Mouse (Mus musculus) myocyte (in vitro differentiated cells): ENCODE measurements around the gene Rapgef2.

Source experiments
- CEBPB ChIP-seq: IDR thresholded peaks from 2 replicates; pipeline ENCODE4 v1.6.1; 2011; ENCODE audit warnings: mild to moderate bottlenecking, moderate library complexity; ENCODE audit not compliant: poor library complexity, insufficient read depth, severe bottlenecking
- E2F4 ChIP-seq: IDR thresholded peaks from one replicate; pipeline ENCODE4 v1.6.1; 2011; ENCODE audit warnings: mild to moderate bottlenecking, control low read depth, moderate library complexity; ENCODE audit not compliant: insufficient read depth
- MYOD1 ChIP-seq, 3 experiments: IDR thresholded peaks; one replicate each; pipeline ENCODE4 v1.6.1; 2011; ENCODE audit warnings: control low read depth in 2 of 3, low read depth in 2 of 3, mild to moderate bottlenecking in 2 of 3, moderate library complexity in 1 of 3; ENCODE audit not compliant: insufficient read length in 2 of 3, control insufficient read depth in 1 of 3
- MYOG ChIP-seq, 3 experiments: IDR thresholded peaks; one replicate each; pipeline ENCODE4 v1.6.1; 2011; ENCODE audit warnings: control low read depth in 2 of 3, low read depth in 2 of 3, mild to moderate bottlenecking in 2 of 3; ENCODE audit not compliant: insufficient read length in 2 of 3, control insufficient read depth in 1 of 3, insufficient read depth in 1 of 3
- POLR2A ChIP-seq: IDR thresholded peaks from one replicate; pipeline ENCODE4 v1.6.1; 2011; ENCODE audit warnings: low read depth, mild to moderate bottlenecking, control low read depth, moderate library complexity; ENCODE audit not compliant: insufficient read length
- POLR2AphosphoS2 ChIP-seq: IDR thresholded peaks from one replicate; pipeline ENCODE4 v1.6.1; 2011; ENCODE audit warnings: low read depth, control low read depth; ENCODE audit not compliant: insufficient read length
- SRF ChIP-seq: IDR thresholded peaks from one replicate; pipeline ENCODE4 v1.6.1; 2011; ENCODE audit warnings: low read depth; ENCODE audit not compliant: control insufficient read depth, insufficient read length
- TCF12 ChIP-seq: IDR thresholded peaks from one replicate; pipeline ENCODE4 v1.6.1; 2011; ENCODE audit warnings: mild to moderate bottlenecking, control low read depth; ENCODE audit not compliant: poor library complexity, insufficient read depth, severe bottlenecking
- USF1 ChIP-seq: IDR thresholded peaks from one replicate; pipeline ENCODE4 v1.6.1; 2011; ENCODE audit warnings: low read depth, mild to moderate bottlenecking, control low read depth, moderate library complexity

- no peak for TF ChIP-seq MYOD1 (IDR thresholded peaks at IDR 0.05; ENCODE audit: control insufficient read depth in 1 of 3, insufficient read length in 2 of 3, low read depth in 2 of 3)
- no peak for TF ChIP-seq E2F4
- no peak for TF ChIP-seq USF1
- no peak for TF ChIP-seq POLR2A
- no peak for TF ChIP-seq POLR2AphosphoS2
- TF ChIP-seq MYOG (IDR thresholded peaks at IDR 0.05; ENCODE audit: control insufficient read depth in 1 of 3, insufficient read depth in 1 of 3, insufficient read length in 2 of 3, low read depth in 2 of 3): no peak
- no peak for TF ChIP-seq CEBPB
- no peak for TF ChIP-seq SRF
- TF ChIP-seq TCF12: no peak
These were observed 56.8 kb downstream of the Rapgef2 start for GRCm38 (mm10) chr3:79229546-79229945.
